Mouse (Mus musculus): Measurements from ENCODE around the gene Dgki.

Dgki gene

DNA sequence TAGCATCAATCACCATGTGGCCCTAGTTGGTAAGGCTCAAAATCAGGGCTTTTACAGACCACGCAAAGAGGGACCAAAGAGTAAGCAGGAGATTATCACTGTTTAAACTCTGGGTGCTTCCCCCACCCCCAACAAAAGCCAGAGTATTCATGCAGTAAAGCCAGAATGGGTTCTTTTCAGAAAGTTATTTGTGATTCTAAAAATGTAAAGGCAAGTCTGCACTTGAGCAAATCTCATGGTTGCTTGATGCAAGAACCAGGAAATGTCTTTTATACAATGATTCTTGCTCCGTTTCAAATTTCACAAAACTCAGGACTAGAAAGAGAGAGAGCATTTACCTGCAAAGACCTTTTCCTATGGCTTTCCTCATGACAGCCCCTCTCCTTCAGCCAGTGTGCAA is 7.9 kb downstream of the Dgki start:
- no peak for DNase-seq (ENCODE audit: low read depth, low spot score)

GRCm38 (mm10) chr6:37291171-37291570 is 8.8 kb downstream of the Dgki start:
- no peak for DNase-seq (ENCODE audit: low read depth, low spot score)

DNA sequence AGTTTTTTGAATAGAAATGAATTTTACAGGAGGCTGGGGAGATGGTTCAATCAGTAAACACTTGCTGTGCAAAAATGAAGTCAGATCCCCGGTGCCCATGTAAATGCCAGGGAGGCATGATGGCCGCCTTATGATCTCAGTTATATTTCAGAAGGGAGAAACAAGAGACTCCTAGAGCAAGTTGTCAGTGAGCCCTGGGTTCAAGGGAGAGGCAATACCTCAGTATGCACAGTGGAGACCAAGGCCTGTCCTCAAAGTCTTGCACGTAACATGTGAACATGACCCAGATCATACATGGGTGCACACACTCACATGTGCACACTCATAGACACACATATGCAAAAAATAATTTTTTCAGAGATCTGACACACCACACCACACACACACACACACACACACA is 9.3 kb downstream of the Dgki start:
- DNase-seq (ENCODE audit: low read depth, low spot score), result no peak

- no peak for DNase-seq (ENCODE audit: low read depth, low spot score)
Measured at GRCm38 (mm10) chr6:37286134-37286533, 13.8 kb downstream of the Dgki start.

GRCm38 (mm10) chr6:37284879-37285278 is 15.1 kb downstream of the Dgki start:
- DNase-seq (ENCODE audit: low read depth, low spot score), result no peak

DNA sequence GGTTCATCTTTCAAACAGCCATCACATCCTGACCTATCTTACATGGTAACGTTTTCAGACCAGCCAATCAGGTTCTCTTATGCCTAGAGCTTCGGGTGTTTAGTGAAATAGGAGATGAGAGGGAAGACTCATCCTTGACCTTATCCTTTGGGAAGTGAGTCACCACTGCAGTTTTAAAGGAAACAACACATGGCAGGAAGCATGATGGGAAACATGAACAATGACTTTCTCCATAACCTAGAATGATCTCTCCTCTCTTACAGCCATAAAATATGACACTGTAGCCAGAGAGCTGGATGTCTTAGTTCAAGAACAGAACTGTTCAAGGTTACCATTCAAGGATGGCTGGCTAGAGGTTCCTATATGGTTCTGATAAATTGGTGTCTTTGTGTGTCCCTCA is 16.6 kb downstream of the Dgki start:
- no peak for DNase-seq (ENCODE audit: low read depth, low spot score)

- no peak for DNase-seq (ENCODE audit: low read depth, low spot score)
Measured at GRCm38 (mm10) chr6:37282659-37283058, 17.3 kb downstream of the Dgki start.

GRCm38 (mm10) chr6:37276834-37277715 is 22.9 kb downstream of the Dgki start:
- DNase-seq (ENCODE audit: low read depth, low spot score), result no peak

GRCm38 (mm10) chr6:37276181-37276580 is 23.8 kb downstream of the Dgki start:
- DNase-seq (ENCODE audit: low read depth, low spot score), result no peak

GRCm38 (mm10) chr6:37270905-37271591 is 28.9 kb downstream of the Dgki start:
- no peak for DNase-seq (ENCODE audit: low read depth, low spot score)

DNA sequence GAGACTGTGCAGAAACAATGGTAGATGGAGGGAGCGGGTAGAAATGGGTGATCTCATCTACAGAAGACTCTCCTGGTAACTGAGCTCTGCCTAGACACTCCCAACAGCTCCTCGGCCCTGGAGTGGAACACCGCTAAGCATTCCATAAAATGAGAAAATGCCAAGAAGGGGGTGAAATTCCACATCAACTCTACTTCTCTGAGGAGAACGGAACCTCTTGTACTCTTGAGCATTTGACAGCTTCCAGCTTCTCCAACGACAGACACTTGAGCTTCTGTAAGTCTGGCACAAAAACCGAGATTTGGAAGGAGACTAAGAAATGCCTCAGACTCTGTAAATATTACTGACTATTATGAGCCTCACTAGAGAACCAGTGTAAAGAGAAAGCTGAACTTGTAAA is 31.4 kb downstream of the Dgki start:
- no peak for DNase-seq (ENCODE audit: low read depth, low spot score)

DNA sequence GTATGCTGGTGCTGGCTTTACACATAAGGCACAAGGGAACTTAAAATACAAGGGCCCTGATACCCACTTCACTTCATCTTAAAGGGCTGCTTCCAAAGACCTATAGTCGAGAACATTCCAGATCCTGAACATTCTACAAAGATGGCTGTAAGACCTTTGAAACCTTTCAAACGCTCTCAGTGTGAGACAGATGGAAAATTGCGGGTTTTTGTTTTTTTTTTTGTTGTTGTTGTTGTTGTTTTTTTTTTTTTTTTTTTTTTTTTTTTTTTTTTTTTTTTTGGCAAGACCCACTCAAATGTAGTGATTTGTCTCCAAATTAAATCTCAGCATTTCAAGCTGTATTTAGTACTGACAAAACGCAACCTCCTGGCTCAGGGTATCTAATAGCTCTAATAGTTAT is 32.0 kb downstream of the Dgki start:
- DNase-seq (ENCODE audit: low read depth, low spot score), result no peak

DNA sequence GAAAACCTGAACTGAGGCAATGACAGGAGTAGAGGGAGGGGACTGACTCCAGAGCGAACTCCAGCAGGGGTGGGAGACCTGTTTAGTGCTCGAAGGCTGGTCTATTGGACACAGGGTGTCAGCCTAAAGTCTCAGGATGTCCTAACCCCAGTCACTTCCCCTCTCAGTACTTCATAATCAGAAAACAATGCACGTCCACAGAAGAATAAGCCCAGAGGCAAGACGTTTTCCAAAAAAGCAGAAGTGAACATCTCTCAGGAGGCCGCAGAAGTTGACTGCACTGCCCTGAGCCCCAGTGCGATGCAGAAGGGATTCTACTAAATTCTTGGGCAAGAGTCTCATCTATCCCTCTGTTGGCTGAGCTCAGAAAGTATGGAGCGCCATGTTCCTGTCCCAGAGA is 37.5 kb downstream of the Dgki start:
- DNase-seq (ENCODE audit: low read depth, low spot score), result no peak

GRCm38 (mm10) chr6:37261236-37261852 is 38.6 kb downstream of the Dgki start:
- no peak for DNase-seq (ENCODE audit: low read depth, low spot score)

- DNase-seq (ENCODE audit: low read depth, low spot score), result no peak
Measured at GRCm38 (mm10) chr6:37258662-37259061, 41.3 kb downstream of the Dgki start.

DNA sequence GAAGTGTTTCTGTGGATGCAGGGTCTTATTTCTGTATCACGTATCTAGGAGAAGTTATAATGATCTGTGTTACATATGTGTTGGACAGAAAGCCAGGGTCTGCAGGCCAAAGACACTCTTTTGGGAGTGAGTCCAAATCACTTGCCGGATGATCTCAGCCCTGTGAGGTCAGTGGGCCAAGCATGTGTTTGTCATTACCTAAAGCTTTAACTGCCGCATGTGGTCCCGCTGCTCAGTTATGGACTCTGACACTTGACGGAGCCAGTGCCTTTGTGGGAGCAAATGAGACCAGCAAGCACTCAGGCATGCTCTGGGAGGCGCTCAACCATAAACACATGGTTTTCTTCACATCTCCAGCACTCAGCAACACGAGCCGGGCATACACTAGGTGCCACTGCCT is 45.8 kb downstream of the Dgki start:
- DNase-seq (ENCODE audit: low read depth, low spot score), result no peak

GRCm38 (mm10) chr6:37252536-37252935 is 47.4 kb downstream of the Dgki start:
- no peak for DNase-seq (ENCODE audit: low read depth, low spot score)

- DNase-seq (ENCODE audit: low read depth, low spot score), result no peak
Measured at GRCm38 (mm10) chr6:37250671-37251070, 49.3 kb downstream of the Dgki start.

DNA sequence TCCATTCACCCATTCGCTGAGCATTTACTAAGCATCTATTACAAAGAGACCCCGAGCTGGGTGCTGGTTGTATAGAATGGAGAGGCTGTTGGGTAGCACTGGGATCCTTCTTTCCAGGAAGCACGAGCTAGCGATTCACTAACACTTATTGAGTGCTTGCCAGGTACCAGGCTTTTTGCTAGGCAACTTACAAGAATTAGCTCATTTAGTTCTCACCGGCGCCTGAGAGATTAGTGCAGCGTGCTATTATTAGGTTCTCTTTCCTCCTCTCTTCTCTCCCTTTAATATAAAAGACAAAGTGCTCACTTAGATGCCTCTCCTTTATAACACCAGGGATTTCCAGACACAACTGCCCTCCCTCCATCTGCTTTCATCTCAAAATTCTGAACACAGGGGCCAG is 54.2 kb downstream of the Dgki start:
- no peak for DNase-seq (ENCODE audit: low read depth, low spot score)

GRCm38 (mm10) chr6:37244074-37244473 is 55.9 kb downstream of the Dgki start:
- DNase-seq (ENCODE audit: low read depth, low spot score), result no peak

- no peak for DNase-seq (ENCODE audit: low read depth, low spot score)
Measured at GRCm38 (mm10) chr6:37242769-37243121, 57.2 kb downstream of the Dgki start.

DNA sequence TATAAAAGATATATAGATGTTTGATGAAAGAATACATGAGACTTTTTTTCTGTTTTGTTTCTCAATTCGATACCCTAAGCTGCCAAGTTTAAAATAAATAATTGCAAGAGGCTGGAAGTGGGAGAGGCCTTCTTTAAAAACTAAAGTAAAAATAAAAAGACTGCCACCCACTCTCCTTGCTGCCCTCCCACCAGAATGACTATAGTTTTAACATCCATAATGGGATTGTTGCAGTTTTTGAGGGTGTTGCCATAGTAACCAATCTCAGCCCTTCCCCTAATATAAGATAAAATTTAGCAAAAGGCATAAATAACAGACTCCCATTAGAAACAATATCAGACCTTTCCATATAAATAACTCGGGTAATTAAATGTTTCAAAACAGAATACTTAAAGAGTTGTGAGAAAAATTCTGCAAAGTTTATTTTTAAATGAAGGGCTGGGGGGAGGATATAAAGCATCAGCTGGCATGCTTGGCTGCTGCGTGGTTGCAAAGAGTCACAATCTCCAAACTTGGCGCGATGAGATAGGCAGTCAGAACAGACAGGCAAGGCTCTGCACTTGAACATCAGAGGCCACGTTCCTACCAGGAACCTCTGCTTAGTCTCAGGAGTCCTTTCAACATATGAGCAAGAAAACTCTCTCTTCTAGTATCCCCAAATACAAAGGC is 57.8 kb downstream of the Dgki start:
- DNase-seq (ENCODE audit: low read depth, low spot score), result no peak

Data from CD4-positive, CD25-positive, alpha-beta regulatory T cell, adult 2 months (primary cell).